Mouse (Mus musculus) activated CD4-positive, CD25-positive, alpha-beta regulatory T cell, adult 4 months (primary cell): ENCODE results near the gene Fastkd2. TPM values are rescaled to one million over a fixed set of nuclear protein-coding genes. Genes with fewer than 3 reads are reported as not detected.

Source experiments
- ATAC-seq: one replicate; pipeline ENCODE4 v1.8.0; 2017
- polyA plus RNA-seq, 2 experiments: library from polyadenylated mRNA; unstranded; fragments of 100-300 nt; shearing (Covaris generic); gene quantifications; one replicate each; pipeline ENCODE4 v1.2.1; 2017

Fastkd2 gene
- polyA plus RNA-seq: 10 to 100 TPM; 29.8 to 31.1 TPM

- peak; percentile 99 for ATAC-seq
Observed at GRCm38 (mm10) chr1:63730240-63730771, at the start of gene Fastkd2, which contains the start of gene Mdh1b. TSS of gene Fastkd2 (plus strand) at chr1:63730614. TSS of gene Mdh1b (minus strand) at chr1:63730318.

GRCm38 (mm10) chr1:63686827-63687226 lies 43.6 kb upstream of the Fastkd2 start, which contains the start of gene Dytn:
TSS of gene Dytn (minus strand) at chr1:63686927.
- no peak for ATAC-seq

GRCm38 (mm10) chr1:63696861-63697260 lies 33.6 kb upstream of the Fastkd2 start:
- ATAC-seq: no peak

- ATAC-seq: no peak
Observed at GRCm38 (mm10) chr1:63705733-63706132, 24.7 kb upstream of the Fastkd2 start.

- ATAC-seq: no peak
Observed at GRCm38 (mm10) chr1:63708876-63709275, 21.5 kb upstream of the Fastkd2 start.

GRCm38 (mm10) chr1:63720161-63720560 lies 10.3 kb upstream of the Fastkd2 start:
- no peak for ATAC-seq

GRCm38 (mm10) chr1:63729796-63730195 lies 618 bp upstream of the Fastkd2 start:
- ATAC-seq: no peak

GRCm38 (mm10) chr1:63756005-63756404 lies 25.6 kb downstream of the Fastkd2 start:
- ATAC-seq: no peak

- no peak for ATAC-seq
Observed at GRCm38 (mm10) chr1:63763212-63763694, 32.8 kb downstream of the Fastkd2 start.

GRCm38 (mm10) chr1:63763881-63764386 lies 33.5 kb downstream of the Fastkd2 start:
- ATAC-seq: no peak

- no peak for ATAC-seq
Observed at GRCm38 (mm10) chr1:63764395-63764794, 34.0 kb downstream of the Fastkd2 start.

- ATAC-seq: no peak
Observed at GRCm38 (mm10) chr1:63768112-63768511, 37.7 kb downstream of the Fastkd2 start.

GRCm38 (mm10) chr1:63769167-63769566 lies 38.8 kb downstream of the Fastkd2 start, which contains the start of gene 4933402D24Rik:
TSS of gene 4933402D24Rik (minus strand) at chr1:63769267.
- no peak for ATAC-seq

- ATAC-seq: no peak
Observed at GRCm38 (mm10) chr1:63770309-63770708, 39.9 kb downstream of the Fastkd2 start.

GRCm38 (mm10) chr1:63776396-63776795 lies 46.0 kb downstream of the Fastkd2 start:
- no peak for ATAC-seq

- ATAC-seq: no peak
Observed at GRCm38 (mm10) chr1:63776902-63777630, 46.7 kb downstream of the Fastkd2 start.

- no peak for ATAC-seq
Observed at GRCm38 (mm10) chr1:63794326-63794725, 63.9 kb downstream of the Fastkd2 start.

Other genes starting within 250 kb of the Fastkd2 start
- not detected for gene Gm39653, start 114.6 kb upstream of the Fastkd2 start, polyA plus RNA-seq
- gene Dytn, start 43.7 kb upstream of the Fastkd2 start, polyA plus RNA-seq: not detected
- not detected for gene Mdh1b, start 296 bp upstream of the Fastkd2 start, polyA plus RNA-seq
- gene 4933402D24Rik, start 38.7 kb downstream of the Fastkd2 start, polyA plus RNA-seq: under 1 TPM; 0.32 to 0.36 TPM